Mouse (Mus musculus): ENCODE results near the gene Pdxk. TPM values are rescaled to one million over a fixed set of nuclear protein-coding genes. Genes with fewer than 3 reads are reported as not detected.
A peak's percentile ranks its signal among the peaks of the same experiment; 100 is the strongest.

The Pdxk gene
- total and polyA plus RNA-seq, 2 experiments from 2014 or later, result 52.6 to 73.9 TPM

DNA sequence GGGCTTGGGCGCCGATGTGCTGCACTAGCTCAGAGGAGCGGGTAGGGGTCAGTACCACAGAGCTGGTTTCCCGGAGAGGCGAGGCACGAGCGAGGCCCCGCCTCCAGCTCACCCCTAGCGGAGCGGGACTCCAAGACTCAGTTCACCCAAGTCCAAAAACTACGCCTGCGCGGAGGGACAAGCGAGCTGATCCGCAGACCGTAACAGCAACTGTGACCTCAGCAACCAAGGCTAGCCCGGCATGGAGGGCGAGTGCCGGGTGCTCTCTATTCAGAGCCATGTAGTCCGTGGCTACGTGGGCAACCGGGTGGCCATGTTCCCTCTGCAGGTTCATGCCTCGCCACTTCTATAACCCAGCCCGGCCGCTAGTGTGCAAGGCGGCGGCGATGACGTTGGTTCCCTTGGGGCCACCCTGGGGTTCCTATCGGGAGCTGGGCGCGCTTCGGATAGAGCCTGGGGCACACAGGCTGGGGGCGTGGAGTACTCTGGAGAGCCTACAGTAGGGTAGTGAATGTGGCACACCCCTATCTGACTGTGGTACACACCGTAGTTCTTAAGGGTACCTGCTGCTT, 17.2 kb upstream of the Pdxk start:
- H3K27ac ChIP-seq (ENCODE audit: low read depth, low read length), result no peak overlapping the region
- no peaks in the 10 kb centered on the region for H3K4me1 ChIP-seq (ENCODE audit: insufficient read depth, low read length)
- peak; percentile 93 for ATAC-seq (ENCODE audit: low FRiP score)
- no peaks in the 10 kb centered on the region for H3K9me3 ChIP-seq (ENCODE audit: low read length)
- H3K9ac ChIP-seq (replicated peaks; ENCODE audit: low read length, poor library complexity, severe bottlenecking), result peak overlapping the region; percentile 37
- TF ChIP-seq CTCF (IDR thresholded peaks at IDR 0.05), result peak; percentile 58
- no peaks in the 10 kb centered on the region for H3K36me3 ChIP-seq (ENCODE audit: insufficient read depth, low read length)
- peak; percentile 79 for DNase-seq (ENCODE audit: low spot score)
- peak overlapping the region; percentile 41 for H3K4me3 ChIP-seq (ENCODE audit: low read depth, low read length)
- under 1% methylated on average over 35 of the region's 35 CpGs for WGBS
- H3K4me2 ChIP-seq (ENCODE audit: low read depth, low read length, poor library complexity, severe bottlenecking), result peak overlapping the region; percentile 64
- no peaks in the 10 kb centered on the region for H3K27me3 ChIP-seq (ENCODE audit: insufficient read depth, low read length)

DNA sequence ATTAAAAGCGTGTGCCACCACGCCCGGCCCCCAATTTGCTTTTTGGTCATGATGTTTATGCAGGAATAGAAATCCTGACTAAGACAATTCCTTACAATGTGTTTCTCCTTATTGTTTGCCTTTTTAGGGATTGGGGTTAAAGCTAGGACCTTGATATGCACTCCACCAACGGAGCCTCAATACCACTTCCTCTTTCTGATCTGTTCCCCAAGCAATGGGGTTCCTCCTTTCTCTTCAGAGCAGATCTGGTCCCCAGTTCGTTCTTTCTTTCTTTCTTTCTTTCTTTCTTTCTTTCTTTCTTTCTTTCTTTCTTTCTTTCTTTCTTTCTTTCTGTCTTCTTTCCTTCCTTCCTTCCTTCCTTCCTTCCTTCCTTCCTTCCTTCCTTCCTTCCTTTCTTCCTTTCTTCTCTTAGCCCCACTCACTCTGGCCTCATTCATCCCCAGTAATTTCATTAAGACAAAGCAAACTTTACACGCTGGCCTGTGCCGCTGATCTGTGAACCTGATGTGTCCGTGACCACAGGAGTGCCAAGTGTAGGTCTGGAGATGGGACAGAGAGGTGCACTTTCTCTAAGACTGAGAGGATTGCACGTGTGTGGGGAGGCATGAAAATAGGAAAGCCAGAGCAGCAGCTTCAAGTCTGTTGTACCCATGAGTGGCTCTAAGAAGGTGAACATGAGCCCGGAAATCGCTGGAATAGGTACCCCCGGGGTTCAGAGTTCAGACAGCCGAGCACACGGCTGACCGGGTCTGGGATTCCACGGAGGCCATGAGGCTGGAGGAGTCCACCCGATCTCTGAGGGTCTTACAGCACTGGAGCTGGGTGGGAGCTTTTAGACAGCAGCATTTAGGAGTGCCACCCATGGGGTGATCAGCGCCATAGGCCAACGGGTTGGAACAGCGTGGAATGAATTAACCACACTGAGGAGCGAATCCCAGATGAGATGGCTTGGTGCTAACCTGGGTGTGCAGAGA, 16.5 kb upstream of the Pdxk start:
- WGBS, result 35% methylated on average over 21 of the region's 21 CpGs
- DNase-seq (ENCODE audit: low spot score) (no peak), ATAC-seq (ENCODE audit: low FRiP score) (peak; percentile 11; the same call in 1 of the 2 replicates)
- no peaks in the 10 kb centered on the region for H3K9me3 ChIP-seq (ENCODE audit: low read length)
- H3K4me2 ChIP-seq (ENCODE audit: low read depth, low read length, poor library complexity, severe bottlenecking), result peak overlapping the region; percentile 64
- H3K27me3 ChIP-seq (ENCODE audit: insufficient read depth, low read length), result no peaks in the 10 kb centered on the region
- no peaks in the 10 kb centered on the region for H3K4me1 ChIP-seq (ENCODE audit: insufficient read depth, low read length)
- peak overlapping the region; percentile 41 for H3K4me3 ChIP-seq (ENCODE audit: low read depth, low read length)
- no peak for TF ChIP-seq CTCF (IDR thresholded peaks at IDR 0.05)
- no peaks in the 10 kb centered on the region for H3K36me3 ChIP-seq (ENCODE audit: insufficient read depth, low read length)
- H3K27ac ChIP-seq (ENCODE audit: low read depth, low read length), result no peak overlapping the region
- H3K9ac ChIP-seq (replicated peaks; ENCODE audit: low read length, poor library complexity, severe bottlenecking), result peak overlapping the region; percentile 37

DNA sequence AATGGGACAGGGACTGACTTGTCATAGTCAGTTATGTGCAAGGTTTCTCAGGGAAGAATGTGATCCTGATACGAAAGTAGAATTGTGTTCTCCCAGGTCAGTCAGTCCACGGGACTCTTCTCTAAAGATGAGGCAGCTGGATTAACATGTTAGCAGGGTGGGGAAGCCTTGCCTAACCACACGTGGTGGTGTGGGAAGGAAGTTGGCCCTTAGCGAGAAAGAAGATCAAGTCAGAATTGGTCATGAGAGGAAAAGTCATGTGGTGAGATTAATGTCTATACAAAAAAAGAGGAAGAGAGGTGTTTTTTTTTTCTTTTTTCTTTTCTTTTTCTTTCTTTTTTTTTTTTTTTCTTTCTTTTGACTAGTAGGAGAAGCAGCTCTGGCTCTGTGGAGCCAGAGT, 12.0 kb upstream of the Pdxk start:
- H3K27me3 ChIP-seq (ENCODE audit: insufficient read depth, low read length), result no peaks in the 10 kb centered on the region
- H3K36me3 ChIP-seq (ENCODE audit: insufficient read depth, low read length), result no peaks in the 10 kb centered on the region
- ATAC-seq (ENCODE audit: low FRiP score) (no peak), DNase-seq (ENCODE audit: low spot score) (no peak)
- no peak overlapping the region for H3K4me2 ChIP-seq (ENCODE audit: low read depth, low read length, poor library complexity, severe bottlenecking)
- H3K4me1 ChIP-seq (ENCODE audit: insufficient read depth, low read length), result no peaks in the 10 kb centered on the region
- TF ChIP-seq CTCF (IDR thresholded peaks at IDR 0.05), result no peak
- 71% methylated on average over 4 of the region's 4 CpGs for WGBS
- no peaks in the 10 kb centered on the region for H3K9me3 ChIP-seq (ENCODE audit: low read length)
- H3K9ac ChIP-seq (replicated peaks; ENCODE audit: low read length, poor library complexity, severe bottlenecking), result no peak overlapping the region
- H3K4me3 ChIP-seq (ENCODE audit: low read depth, low read length), result no peak overlapping the region
- no peak overlapping the region for H3K27ac ChIP-seq (ENCODE audit: low read depth, low read length)

DNA sequence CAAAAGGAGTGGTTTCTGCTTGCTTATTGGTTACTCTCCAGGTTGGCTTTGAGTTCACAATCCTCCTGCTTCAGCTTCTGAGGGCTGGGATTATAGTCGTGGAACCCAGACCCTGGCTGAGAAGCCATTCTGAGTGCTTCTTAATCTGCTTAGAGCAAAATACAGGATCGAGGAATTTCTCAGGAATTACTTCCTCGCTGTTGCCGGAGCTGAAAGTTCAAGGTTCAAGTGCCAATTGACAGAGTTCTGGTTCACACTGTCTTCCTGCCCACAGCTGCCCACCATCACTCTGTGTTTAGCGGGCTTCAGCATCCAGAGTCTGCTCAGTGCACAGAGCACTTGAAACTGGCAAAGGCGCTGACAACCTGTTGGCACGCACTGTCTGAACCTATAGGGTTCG, 10.0 kb upstream of the Pdxk start:
- H3K9me3 ChIP-seq (ENCODE audit: low read length), result no peaks in the 10 kb centered on the region
- ATAC-seq (ENCODE audit: low FRiP score), result no peak
- no peak for TF ChIP-seq CTCF (IDR thresholded peaks at IDR 0.05)
- no peak overlapping the region for H3K4me2 ChIP-seq (ENCODE audit: low read depth, low read length, poor library complexity, severe bottlenecking)
- H3K4me1 ChIP-seq (ENCODE audit: insufficient read depth, low read length), result no peaks in the 10 kb centered on the region
- H3K9ac ChIP-seq (replicated peaks; ENCODE audit: low read length, poor library complexity, severe bottlenecking), result no peak overlapping the region
- WGBS, result 72% methylated on average over 8 of the region's 8 CpGs
- no peak overlapping the region for H3K27ac ChIP-seq (ENCODE audit: low read depth, low read length)
- no peaks in the 10 kb centered on the region for H3K27me3 ChIP-seq (ENCODE audit: insufficient read depth, low read length)
- DNase-seq (ENCODE audit: low spot score), result no peak
- H3K4me3 ChIP-seq (ENCODE audit: low read depth, low read length), result no peak overlapping the region
- H3K36me3 ChIP-seq (ENCODE audit: insufficient read depth, low read length), result no peaks in the 10 kb centered on the region

DNA sequence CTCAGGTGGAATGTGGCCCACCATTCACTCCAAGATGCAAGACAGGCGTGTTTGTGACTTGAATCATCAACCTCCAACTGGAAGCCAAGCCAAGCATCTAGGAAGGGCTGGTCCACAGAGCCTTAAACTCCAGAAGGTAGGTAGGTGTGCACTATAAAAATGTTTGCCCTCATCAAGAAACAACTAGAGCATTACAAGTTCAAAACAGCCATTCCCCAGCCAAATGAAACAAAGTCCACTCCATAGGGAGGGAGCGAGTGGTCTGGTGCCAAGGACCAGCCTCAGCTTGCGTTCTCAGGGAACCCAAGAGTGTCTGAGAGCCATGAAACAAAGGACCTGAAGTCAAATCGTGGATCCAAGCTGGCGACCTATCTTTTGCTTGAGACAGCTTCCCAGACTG, 8.7 kb upstream of the Pdxk start:
- Histone ChIP-seq H3K27me3 (ENCODE audit: insufficient read depth, low read length) (no peaks in the 10 kb centered on the region), H3K9me3 (ENCODE audit: low read length) (no peaks in the 10 kb centered on the region), H3K36me3 (ENCODE audit: insufficient read depth, low read length) (no peaks in the 10 kb centered on the region), H3K4me1 (ENCODE audit: insufficient read depth, low read length) (no peaks in the 10 kb centered on the region), H3K9ac (replicated peaks; ENCODE audit: low read length, poor library complexity, severe bottlenecking) (no peak overlapping the region), H3K4me3 (ENCODE audit: low read depth, low read length) (no peak overlapping the region), H3K27ac (ENCODE audit: low read depth, low read length) (no peak overlapping the region), H3K4me2 (ENCODE audit: low read depth, low read length, poor library complexity, severe bottlenecking) (no peak overlapping the region)
- 54% methylated on average over 5 of the region's 5 CpGs for WGBS
- no peak for TF ChIP-seq CTCF (IDR thresholded peaks at IDR 0.05)
- ATAC-seq (ENCODE audit: low FRiP score), result no peak
- DNase-seq (ENCODE audit: low spot score), result no peak

DNA sequence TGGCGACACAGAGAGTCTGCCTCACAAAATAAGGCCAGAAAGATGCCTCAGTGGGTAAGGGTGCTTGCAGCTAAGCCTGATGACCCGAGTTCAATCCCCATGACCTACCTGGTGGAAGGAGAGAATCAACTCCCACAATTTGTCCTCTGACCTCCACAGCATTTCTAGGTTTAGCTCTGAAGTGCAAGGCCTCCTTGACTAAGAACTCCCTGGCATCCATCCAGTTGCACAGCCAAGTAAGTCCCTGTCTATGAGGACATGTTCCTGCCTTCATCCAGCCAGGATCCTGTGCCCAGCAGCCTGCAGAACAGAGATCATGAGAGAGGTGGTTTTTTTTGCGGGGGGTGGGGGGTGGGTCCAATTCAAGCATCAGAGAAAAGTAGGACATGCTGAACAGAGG, 7.3 kb upstream of the Pdxk start:
- H3K27me3 ChIP-seq (ENCODE audit: insufficient read depth, low read length), result no peaks in the 10 kb centered on the region
- no peak for DNase-seq (ENCODE audit: low spot score)
- no peak for ATAC-seq (ENCODE audit: low FRiP score)
- no peak overlapping the region for H3K27ac ChIP-seq (ENCODE audit: low read depth, low read length)
- no peak overlapping the region for H3K9ac ChIP-seq (replicated peaks; ENCODE audit: low read length, poor library complexity, severe bottlenecking)
- no peaks in the 10 kb centered on the region for H3K4me1 ChIP-seq (ENCODE audit: insufficient read depth, low read length)
- 77% methylated on average over 3 of the region's 3 CpGs for WGBS
- TF ChIP-seq CTCF (IDR thresholded peaks at IDR 0.05), result no peak
- no peaks in the 10 kb centered on the region for H3K9me3 ChIP-seq (ENCODE audit: low read length)
- no peaks in the 10 kb centered on the region for H3K36me3 ChIP-seq (ENCODE audit: insufficient read depth, low read length)
- H3K4me2 ChIP-seq (ENCODE audit: low read depth, low read length, poor library complexity, severe bottlenecking), result no peak overlapping the region
- no peak overlapping the region for H3K4me3 ChIP-seq (ENCODE audit: low read depth, low read length)

Measured in midbrain, postnatal 0 days (tissue).